Mouse (Mus musculus) MEL (cell line): Measurements from ENCODE around the gene Ccdc194.

Source experiments
- CTCF ChIP-seq, 3 experiments: IDR thresholded peaks in 2 of 3; conservative IDR thresholded peaks in 1 of 3; 2 replicates each; pipeline ENCODE4 v1.5.1; 2011 to 2012; ENCODE audit warnings: low read length in 3 of 3, low read depth in 2 of 3, mild to moderate bottlenecking in 2 of 3, improper control_type of control experiment in 1 of 3, inconsistent platforms in 1 of 3, mixed read lengths in 1 of 3, moderate library complexity in 1 of 3; ENCODE audit not compliant: control insufficient read depth in 1 of 3, insufficient read depth in 1 of 3, poor library complexity in 1 of 3, severe bottlenecking in 1 of 3
- EP300 ChIP-seq, 2 experiments: IDR thresholded peaks; 2 replicates each; pipeline ENCODE4 v1.6.1; 2011; ENCODE audit warnings: improper control_type of control experiment in 2 of 2, low read length in 2 of 2, low read depth in 1 of 2, mild to moderate bottlenecking in 1 of 2
- GABPA ChIP-seq: IDR thresholded peaks from 2 replicates; pipeline ENCODE4 v1.6.1; 2012; ENCODE audit warnings: low read depth, mild to moderate bottlenecking, inconsistent platforms, low read length, improper control_type of control experiment, moderate library complexity
- GATA1 ChIP-seq: IDR thresholded peaks from 2 replicates; pipeline ENCODE4 v1.6.1; 2011; ENCODE audit warnings: low read depth, low read length, improper control_type of control experiment
- KAT2A ChIP-seq: conservative IDR thresholded peaks from 2 replicates; pipeline ENCODE4 v1.6.1; 2012; ENCODE audit warnings: low read depth, low read length, improper control_type of control experiment, inconsistent platforms
- MAFK ChIP-seq: IDR thresholded peaks from 2 replicates; pipeline ENCODE4 v1.6.1; 2011; ENCODE audit warnings: low read depth, mild to moderate bottlenecking, low read length, improper control_type of control experiment, borderline replicate concordance
- MYB ChIP-seq: IDR thresholded peaks from 2 replicates; pipeline ENCODE4 v1.6.1; 2011; ENCODE audit warnings: mild to moderate bottlenecking, low read depth, low read length, improper control_type of control experiment
- NELFE ChIP-seq: IDR thresholded peaks from 2 replicates; pipeline ENCODE4 v1.6.1; 2011; ENCODE audit warnings: low read depth, low read length, improper control_type of control experiment
- POLR2A ChIP-seq, 2 experiments: IDR thresholded peaks; 2 replicates each; pipeline ENCODE4 v1.6.1; 2011 to 2012; ENCODE audit warnings: low read length in 2 of 2, mild to moderate bottlenecking in 2 of 2, control low read depth in 1 of 2, improper control_type of control experiment in 1 of 2, low read depth in 1 of 2, moderate library complexity in 1 of 2; ENCODE audit not compliant: control insufficient read depth in 1 of 2, insufficient read depth in 1 of 2, poor library complexity in 1 of 2
- SIN3A ChIP-seq: IDR thresholded peaks from 2 replicates; pipeline ENCODE4 v1.6.1; 2012; ENCODE audit warnings: low read length, improper control_type of control experiment, inconsistent platforms
- UBTF ChIP-seq: IDR thresholded peaks from 2 replicates; pipeline ENCODE4 v1.6.1; 2012; ENCODE audit warnings: low read depth, mild to moderate bottlenecking, inconsistent platforms, low read length, improper control_type of control experiment, moderate library complexity, borderline replicate concordance; ENCODE audit not compliant: insufficient read depth
- USF1 ChIP-seq: IDR thresholded peaks from 2 replicates; pipeline ENCODE4 v1.6.1; 2014; ENCODE audit warnings: low read depth, mild to moderate bottlenecking, inconsistent platforms, low read length, improper control_type of control experiment, moderate library complexity

DNA sequence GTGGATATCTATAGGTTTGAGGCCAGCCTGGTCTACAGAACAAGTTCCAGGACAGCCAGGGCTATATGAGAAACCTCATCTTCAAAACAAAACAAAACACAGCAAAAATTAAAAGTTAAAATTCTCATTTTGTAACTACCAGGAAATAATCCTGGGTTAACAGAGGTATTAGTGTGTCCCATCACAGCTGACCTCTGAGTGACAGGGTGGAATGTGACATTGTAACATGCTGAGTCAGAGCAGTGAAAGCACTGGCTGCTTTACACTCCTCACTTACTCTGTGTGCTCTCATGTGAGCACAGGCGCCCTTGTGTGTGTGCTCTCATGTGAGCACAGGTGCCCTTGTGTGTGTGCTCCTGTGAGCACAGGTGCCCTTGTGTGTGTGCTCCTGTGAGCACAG, 49.5 kb upstream of the Ccdc194 start:
- TF ChIP-seq CTCF (IDR thresholded peaks at IDR 0.05 in 2 of 3, conservative IDR thresholded peaks at IDR 0.05 in 1 of 3; ENCODE audit: control insufficient read depth in 1 of 3, insufficient read depth in 1 of 3, low read depth in 2 of 3, low read length in 3 of 3, poor library complexity in 1 of 3, severe bottlenecking in 1 of 3): no peak
- no peak for TF ChIP-seq POLR2A (IDR thresholded peaks at IDR 0.05; ENCODE audit: control insufficient read depth in 1 of 2, insufficient read depth in 1 of 2, low read depth in 1 of 2, low read length in 2 of 2, poor library complexity in 1 of 2)
- no peak for TF ChIP-seq GATA1
- TF ChIP-seq USF1: no peak
- TF ChIP-seq SIN3A: no peak
- TF ChIP-seq NELFE: no peak
- no peak for TF ChIP-seq MAFK
- no peak for TF ChIP-seq EP300 (IDR thresholded peaks at IDR 0.05; ENCODE audit: low read depth in 1 of 2, low read length in 2 of 2)
- TF ChIP-seq UBTF: no peak
- TF ChIP-seq KAT2A: no peak
- TF ChIP-seq MYB: no peak
- no peak for TF ChIP-seq GABPA
